Mouse (Mus musculus) lung, adult 2 months (tissue): Measurements from ENCODE around the gene Otub1.

Experiments
- CTCF ChIP-seq: fragments of 200-500 bp; IDR thresholded peaks from 2 replicates; pipeline ENCODE4 v1.5.1; 2011; ENCODE audit warnings: mild to moderate bottlenecking, low read length, control low read depth; ENCODE audit not compliant: insufficient read depth
- POLR2A ChIP-seq: fragments of 200-500 bp; IDR thresholded peaks from 2 replicates; pipeline ENCODE4 v1.6.1; 2011; ENCODE audit warnings: low read depth, mild to moderate bottlenecking, control low read depth, low read length, borderline replicate concordance; ENCODE audit errors: extremely low read depth

GRCm38 (mm10) chr19:7223488-7223887, 17.4 kb upstream of the Otub1 start:
- no peak for TF ChIP-seq CTCF
- TF ChIP-seq POLR2A: no peak
